Mouse (Mus musculus) urinary bladder, postnatal 4 days (tissue): ENCODE results near the gene Myadml2.

Experiments used
- DNase-seq, 2 experiments: peaks; one replicate each; pipeline ENCODE4 v3.0.0; 2021 to 2022; ENCODE audit warnings: low spot score in 2 of 2

Myadml2 gene

GRCm38 (mm10) chr11:120661076-120661460 is 13.1 kb upstream of the Myadml2 start, which contains the start of gene Notum:
Gene Notum (minus strand): TSS chr11:120661175.
- DNase-seq, result no peak

- no peak for DNase-seq
Observed at GRCm38 (mm10) chr11:120660301-120661075, 12.5 kb upstream of the Myadml2 start.

DNA sequence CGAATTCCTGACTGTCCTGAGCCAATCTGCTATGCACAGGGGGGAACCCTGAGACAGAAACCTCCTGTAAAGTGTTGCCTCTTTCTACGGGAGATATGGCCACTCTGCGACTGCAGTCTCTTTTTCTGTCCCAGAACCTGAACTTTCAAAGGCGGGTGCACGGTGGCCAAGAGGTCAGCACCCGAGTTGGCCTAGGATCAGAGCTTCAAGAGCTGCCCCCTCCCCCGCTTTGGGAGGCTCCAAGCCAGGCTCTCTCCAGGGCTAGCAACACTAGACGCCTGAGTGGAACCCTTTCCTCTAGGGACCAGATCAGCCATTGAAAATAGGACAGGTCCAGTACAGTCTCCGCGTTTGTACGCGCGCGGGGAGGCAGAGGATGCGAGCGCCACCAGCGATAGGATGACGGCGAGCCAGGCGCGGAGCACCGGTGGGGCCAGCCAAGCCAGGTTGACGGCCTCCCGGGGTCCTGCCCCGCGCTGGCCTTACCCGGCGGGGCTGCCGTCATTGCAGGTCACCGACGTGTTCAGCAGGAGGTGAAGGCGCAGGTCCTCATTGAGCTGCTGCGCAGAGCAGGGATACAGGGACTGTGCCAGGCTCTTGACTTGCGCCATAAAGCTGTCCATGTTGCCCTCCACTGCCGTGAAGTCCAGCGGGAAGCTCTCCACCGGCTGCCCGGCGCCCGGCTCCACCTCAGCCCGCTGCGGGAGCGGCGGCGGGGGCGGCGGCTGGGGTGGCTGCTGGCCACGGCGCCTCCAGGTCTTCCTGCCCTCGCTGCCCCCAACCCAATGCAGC is 11.7 kb upstream of the Myadml2 start:
- DNase-seq, result no peak

DNA sequence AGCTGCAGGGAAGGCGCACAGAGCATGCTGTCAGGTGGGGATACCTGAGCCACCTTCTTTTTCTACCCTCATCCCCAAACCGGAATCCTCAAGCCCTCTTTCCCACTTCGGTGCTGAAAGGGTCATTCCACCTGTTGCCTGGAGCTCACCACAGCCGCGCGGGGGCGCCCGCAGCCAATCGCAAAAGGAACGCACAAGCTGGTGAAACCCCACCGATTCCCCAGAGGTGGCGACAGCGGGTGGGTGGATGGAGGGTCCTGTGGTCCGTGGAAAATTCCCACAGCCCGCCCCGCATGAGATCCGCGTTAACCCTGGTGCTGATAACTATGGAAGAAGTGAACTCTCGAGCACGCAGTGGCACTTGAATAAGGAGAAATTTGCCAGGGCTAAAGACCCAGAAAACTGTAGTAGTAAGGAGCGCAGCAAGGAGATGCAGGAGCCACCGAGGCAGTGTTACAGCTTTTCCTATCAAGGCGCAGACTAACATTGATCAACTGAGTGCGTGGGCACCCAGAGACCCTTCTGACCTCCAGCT is 11.0 kb upstream of the Myadml2 start:
- peak; percentile 70 to 85 for DNase-seq

- no peak for DNase-seq
Observed at GRCm38 (mm10) chr11:120657301-120657700, 9.3 kb upstream of the Myadml2 start.

- DNase-seq, result no peak
Observed at GRCm38 (mm10) chr11:120654741-120655140, 6.8 kb upstream of the Myadml2 start.

GRCm38 (mm10) chr11:120651872-120652271 is 3.9 kb upstream of the Myadml2 start:
- DNase-seq, result no peak

GRCm38 (mm10) chr11:120647047-120647830 is 719 bp downstream of the Myadml2 start:
- DNase-seq, result no peak

DNA sequence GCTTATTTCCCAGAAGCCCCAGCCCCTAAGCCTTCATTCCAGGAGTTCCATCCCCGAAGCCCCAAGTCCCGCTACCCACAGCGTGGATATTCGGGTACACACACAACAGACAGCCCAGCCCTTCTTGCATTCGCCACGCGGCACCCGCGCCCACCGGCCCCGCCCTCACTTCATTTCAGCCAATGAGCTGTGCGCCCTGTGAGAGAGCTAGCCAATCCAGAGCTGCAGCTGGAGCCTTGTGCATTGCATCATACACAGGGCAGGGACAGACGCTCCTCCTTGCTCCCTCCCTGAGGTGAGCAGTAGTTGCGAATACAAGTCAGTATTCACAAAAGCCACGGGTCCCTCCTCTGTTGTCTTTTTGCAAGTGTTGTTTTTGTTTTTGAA is 4.4 kb downstream of the Myadml2 start, which contains the start of gene Pycr1:
Gene Pycr1 (minus strand): TSS at position 169 of the 387 bp plus-strand sequence.
- DNase-seq, result peak; percentile 90 to 95

DNA sequence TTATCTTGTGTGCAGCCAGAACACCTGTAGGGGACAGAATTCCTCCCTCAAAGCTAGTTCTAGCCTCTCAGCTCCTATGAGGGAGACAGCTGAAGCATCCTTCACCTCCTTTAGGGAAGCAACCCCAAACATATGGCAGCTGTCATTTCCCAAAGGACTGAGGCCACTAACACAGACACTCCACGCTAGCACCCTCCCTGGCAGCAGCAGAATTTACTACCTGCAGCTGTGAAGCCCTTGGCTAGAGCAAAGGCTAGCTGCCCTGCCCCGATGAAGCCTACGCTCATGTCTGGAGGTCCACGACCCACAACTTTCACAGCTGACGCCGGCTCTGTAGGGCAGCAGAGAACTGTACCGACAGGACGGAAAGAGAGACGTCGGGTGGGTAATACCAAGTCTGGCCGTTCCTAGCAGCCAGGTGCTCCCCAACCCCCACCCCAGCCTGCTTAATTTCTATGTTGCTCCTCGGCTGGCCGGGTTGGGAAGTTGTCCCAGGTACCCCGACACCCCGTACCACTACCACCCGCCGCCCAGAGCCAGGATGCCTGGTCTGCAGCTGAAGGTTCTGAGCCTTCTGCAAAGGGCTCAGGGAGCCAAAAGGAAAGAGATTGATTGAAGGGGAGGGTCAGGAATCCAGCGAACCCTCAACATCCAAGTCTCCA is 4.9 kb downstream of the Myadml2 start:
- peak; percentile 19 to 60 for DNase-seq

- DNase-seq, result no peak
Observed at GRCm38 (mm10) chr11:120641869-120642268, 6.1 kb downstream of the Myadml2 start.

- peak in 1 of 2 experiments; percentile 16 for DNase-seq
Observed at GRCm38 (mm10) chr11:120641255-120641654, 6.7 kb downstream of the Myadml2 start.

- no peak for DNase-seq
Observed at GRCm38 (mm10) chr11:120634810-120635209, 13.1 kb downstream of the Myadml2 start.

DNA sequence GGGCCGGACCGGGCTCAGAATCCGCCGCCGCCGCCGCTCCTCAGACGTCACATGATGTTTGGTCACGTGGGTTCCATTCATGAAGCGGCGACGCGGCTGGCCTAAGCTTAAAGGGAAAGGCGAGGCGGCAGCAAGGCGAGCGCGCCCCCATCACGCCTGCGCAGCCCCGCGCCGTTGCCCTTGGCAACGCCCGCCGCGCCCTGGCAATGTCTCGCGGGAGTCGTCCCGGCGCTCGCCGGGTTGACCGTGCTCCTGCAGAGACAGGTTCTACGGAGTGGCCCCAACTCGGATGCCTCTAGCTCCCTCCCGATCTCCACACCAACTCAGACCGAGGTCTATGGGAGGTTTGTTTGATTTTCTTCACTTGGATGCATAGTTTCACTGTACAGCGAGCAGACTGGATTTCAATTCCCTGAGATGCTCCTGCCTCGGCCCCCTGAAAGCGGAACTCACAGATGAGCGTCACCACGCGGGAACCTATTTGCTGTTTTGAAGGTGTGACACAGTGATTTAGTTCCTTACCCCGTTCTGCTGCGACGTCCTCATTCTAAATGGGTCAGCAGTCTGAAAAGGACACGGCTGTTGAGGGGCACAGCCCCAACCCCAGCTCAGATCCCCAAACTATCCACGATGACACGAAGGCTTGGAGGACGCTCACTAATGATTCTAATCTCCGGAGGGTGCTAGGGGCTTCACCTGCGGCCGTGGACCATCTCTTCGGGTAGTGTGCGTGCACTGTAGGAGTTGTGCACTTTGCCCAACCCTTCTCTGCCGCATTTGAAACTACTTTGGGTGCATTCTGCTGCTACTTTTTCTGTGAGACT is 14.2 kb downstream of the Myadml2 start, which contains the start of gene Mafg:
Gene Mafg (minus strand): TSS at position 81 of the 824 bp plus-strand sequence.
- peak; percentile 92 to 95 for DNase-seq

GRCm38 (mm10) chr11:120632559-120633519 is 15.1 kb downstream of the Myadml2 start:
- DNase-seq, result peak; percentile 68 to 73

DNA sequence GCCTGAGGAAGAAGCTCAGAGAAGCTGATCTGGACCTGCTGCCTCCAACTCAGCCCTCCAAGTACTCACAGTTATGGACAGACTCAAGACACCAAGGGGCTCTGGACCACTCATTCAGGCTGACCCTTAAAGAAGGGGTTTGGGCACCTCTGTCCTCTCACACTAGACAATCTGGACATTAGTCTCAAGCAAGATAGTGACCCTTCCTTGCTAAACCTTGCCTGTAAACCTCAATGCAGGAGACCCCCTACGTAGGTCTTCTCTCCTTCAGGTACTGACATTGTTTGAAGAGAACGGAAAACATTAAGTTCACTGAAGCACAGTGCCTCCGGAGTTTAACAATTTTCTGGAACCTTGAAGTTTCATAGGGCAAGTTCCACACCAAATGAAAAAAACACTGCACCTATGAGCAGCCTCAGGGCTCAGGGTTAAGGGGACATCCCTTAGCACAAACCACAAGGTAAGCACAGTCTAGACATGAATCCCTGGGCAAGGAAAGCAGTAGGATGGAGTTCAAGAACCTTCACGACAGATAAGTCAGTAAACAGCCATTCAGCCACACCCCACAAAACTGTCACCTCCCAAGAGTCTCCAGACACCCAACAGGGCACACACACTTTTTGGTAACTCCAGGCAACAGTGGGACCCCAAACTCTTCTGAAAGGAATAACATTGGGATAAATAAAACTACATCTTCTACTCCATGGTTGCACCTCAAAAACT is 16.1 kb downstream of the Myadml2 start:
- no peak for DNase-seq

DNA sequence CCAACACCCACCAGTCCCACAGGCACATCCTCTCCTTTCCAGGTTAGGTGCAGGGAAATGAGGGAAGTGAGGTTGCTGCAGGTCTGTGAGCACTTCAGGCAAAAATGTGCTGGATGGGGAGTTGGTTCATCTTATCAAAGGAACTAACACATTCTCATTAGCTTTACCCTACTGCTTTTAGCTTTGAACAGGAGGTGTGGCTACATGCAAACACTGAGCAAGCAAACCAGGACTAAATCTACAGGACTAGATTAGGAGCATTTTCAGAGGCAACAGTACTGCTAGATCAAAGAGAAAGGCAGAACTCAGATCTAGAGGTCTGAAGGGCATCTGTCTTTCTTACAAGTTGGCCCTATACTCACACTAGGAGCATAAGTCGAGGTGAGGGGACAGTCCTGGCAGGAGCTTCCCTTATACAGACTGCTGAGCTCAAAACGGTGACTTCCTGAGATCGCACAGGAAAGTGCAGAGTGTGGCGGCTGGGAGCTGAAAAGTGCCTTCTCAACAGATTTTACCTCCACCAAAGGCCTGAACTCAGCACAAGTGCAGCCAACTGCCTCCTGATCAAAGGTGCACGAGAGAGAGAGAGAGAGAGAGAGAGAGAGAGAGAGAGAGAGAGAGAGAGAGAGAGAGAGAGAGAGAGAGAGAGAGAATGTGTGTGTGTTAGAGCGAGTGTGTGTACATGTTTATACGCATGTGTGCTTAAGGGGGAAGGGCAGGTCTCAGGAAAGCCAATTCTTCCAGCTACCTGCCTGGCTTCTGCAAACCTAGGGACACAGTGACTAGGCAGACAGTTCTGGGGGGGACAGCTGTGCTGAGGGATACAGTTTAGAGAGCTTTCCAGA is 16.9 kb downstream of the Myadml2 start:
- DNase-seq, result no peak
